Mouse (Mus musculus) embryonic stem cell, embryonic (primary cell): ENCODE results near the gene D930020B18Rik.

ENCODE experiments used
- CTCF ChIA-PET, 4 experiments: fragments of 300-600 bp in 2 of 4; fragments of 350-600 bp in 2 of 4; sonication (Branson Sonifier 250); formaldehyde crosslinking; loops; one replicate each; lab custom pipeline; 2022; ENCODE audit warnings: inconsistent platforms in 2 of 4; lab: Charles Lee
- POLR2A ChIA-PET, 4 experiments: fragments of 300-600 bp in 2 of 4; fragments of 350-600 bp in 2 of 4; sonication (Branson Sonifier 250); formaldehyde crosslinking; loops; one replicate each; lab custom pipeline; 2022; ENCODE audit warnings: antibody characterized with exemption in 4 of 4, inconsistent platforms in 1 of 4; lab: Charles Lee

D930020B18Rik gene

DNA sequence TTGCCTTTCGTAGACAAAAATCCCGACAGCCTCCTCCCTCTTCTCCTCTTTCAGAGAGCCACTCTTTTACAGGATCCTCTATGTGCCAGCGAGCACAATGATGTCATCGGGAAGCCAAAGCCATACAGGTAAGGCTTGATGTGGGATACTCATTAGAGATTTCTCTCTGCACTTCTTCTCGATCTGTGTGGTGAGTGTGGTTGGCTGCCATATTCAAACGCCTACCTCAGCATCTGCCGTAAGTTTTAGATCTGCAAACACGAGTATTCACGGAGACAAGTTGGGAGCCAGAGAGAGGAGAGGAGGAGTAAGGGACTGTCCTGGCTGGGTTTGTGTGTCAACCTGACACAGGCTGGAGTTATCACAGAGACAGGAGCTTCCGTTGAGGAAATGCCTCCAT is 27.7 kb downstream of the D930020B18Rik start:
- POLR2A ChIA-PET = no interaction called here
- CTCF ChIA-PET = interaction anchor here in 2 of 4 experiments (0.6 to 0.9 kb wide), 2 partner anchors 12 to 17 kb away, joined by 3 to 5 read pairs; no protein-coding TSS in a partner anchor

DNA sequence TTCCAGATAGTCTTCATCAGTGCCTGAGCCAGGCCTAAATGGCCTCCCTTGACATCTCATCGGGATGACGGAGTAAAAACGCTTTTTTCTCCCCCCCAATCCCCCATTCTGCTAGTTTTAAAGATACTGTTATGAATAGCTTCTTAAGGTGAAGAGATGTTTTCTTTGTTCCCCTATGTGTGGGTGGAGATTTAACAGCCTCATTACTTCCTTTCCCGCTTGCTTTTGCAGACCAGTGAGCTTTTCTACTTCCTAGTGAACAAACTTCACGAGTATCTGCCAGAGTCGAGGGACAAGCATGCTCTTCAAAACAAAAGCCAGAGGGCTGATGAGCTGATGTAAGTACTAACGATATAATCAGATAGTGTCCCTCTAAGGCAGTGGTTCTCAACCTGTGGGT is 35.6 kb downstream of the D930020B18Rik start:
- POLR2A ChIA-PET = interaction anchor here in 1 of 4 experiments (0.7 kb wide), 1 partner anchor 20 kb away, joined by 3 read pairs; no protein-coding TSS in a partner anchor

DNA sequence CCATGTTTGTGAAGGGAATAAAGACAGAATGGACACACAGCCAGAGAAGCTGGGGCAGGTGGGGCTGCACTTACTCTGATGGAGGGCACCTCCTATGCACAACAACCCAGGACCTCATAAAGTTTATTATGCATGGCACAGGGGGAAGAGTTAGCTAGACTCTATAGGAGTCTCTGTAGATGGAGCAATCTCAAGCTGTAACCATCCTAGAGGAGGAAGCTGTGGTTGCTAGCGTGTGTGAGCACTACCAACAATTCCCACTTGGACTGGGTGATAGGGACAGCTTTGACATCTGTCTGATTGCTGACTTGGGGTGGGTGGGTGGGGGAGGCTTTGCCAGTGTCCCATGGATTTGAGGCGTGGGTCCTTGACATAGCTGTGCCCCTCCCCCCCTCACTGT is 39.5 kb downstream of the D930020B18Rik start:
- POLR2A ChIA-PET = interaction anchor here in 1 of 4 experiments (0.7 to 1.8 kb wide), 3 partner anchors 11 to 40 kb away, joined by 3 to 4 read pairs (median 3); partner anchors contain the start of gene D930020B18Rik
- CTCF ChIA-PET = interaction anchor here in 2 of 4 experiments (0.6 to 0.8 kb wide), 2 partner anchors 9 to 12 kb away, joined by 3 read pairs; no protein-coding TSS in a partner anchor

More for the DNA sequence above, 35.6 kb downstream of the D930020B18Rik start:
- CTCF ChIA-PET = interaction anchor here in 2 of 4 experiments (0.5 to 2.3 kb wide), 5 partner anchors 9 to 298 kb away, joined by 3 to 7 read pairs (median 4); no protein-coding TSS in a partner anchor

DNA sequence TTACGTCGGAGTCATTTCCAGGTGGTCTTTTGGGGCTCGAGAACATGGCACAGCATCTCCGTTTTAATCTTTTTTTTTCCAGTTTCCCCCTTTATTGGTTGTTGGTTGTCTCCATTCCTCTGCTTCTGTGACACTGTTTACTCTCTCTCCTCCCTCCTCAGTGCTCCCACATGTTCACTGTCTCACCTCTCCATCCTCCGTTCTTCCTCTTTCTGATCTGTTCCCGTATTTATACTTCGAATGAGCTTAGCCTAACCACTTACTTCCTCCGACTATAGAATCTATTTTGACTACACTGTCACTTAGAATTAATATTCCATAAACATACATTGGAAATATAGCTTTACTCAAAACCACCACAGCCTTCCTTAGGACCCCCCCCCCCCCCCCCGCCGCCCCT is 41.2 kb downstream of the D930020B18Rik start:
- CTCF ChIA-PET = interaction anchor here in 2 of 4 experiments (0.6 kb wide), 2 partner anchors 10 to 111 kb away, joined by 3 to 4 read pairs; no protein-coding TSS in a partner anchor
- POLR2A ChIA-PET = interaction anchor here in 2 of 4 experiments (0.7 kb wide), 2 partner anchors 19 to 920 kb away, joined by 3 read pairs; no protein-coding TSS in a partner anchor

DNA sequence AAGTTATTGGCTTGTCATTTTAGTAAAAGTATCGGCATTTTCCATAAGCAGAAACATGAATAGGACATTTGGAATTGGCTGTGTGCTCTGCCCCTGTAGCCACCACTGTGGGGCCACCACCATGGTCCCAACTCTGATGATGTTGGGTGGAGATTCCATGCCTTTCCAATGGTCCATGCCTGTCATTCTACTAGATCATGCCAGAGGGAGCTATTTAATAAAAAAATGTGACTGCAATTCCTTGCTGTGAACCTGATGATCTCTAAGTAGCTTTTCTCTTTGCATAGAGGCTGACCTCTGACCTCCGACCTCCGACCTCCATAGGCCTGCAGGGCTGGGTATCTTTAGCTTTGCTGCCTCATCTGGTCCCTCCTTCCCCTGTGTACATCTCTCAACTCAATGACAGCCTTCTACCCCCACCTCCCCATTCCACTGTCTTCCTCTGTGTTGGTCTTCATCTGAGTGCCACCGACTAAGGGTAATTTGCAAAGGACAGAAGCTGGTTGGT is 44.8 kb downstream of the D930020B18Rik start:
- POLR2A ChIA-PET = interaction anchor here in 3 of 4 experiments (0.6 to 1.8 kb wide), 7 partner anchors 8 to 429 kb away, joined by 3 to 8 read pairs (median 3); partner anchors contain the start of gene BC048403 (in 1 of the 3)

DNA sequence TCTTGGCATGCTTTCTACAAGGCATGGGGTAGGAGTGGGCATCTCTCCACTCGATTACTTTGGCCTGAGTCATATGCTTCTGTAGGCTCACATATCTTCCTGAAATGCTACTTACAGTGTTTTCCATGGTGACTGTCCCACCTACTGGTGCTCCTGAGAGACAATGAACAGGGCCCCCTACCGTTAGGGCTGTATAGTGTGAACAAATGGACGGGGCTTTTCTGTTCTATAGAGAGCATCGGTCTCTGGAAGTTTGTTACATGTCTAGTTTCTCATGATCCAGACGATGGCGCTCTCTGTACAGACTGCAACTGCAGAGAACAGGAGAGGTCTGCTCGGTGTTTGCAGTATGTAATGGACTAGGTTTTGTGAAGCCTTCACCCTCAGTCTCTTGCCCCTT is 46.1 kb downstream of the D930020B18Rik start:
- POLR2A ChIA-PET = interaction anchor here in 2 of 4 experiments (1.0 to 1.6 kb wide), 3 partner anchors 63 to 166 kb away, joined by 3 to 8 read pairs (median 3); no protein-coding TSS in a partner anchor

More for the DNA sequence above, 44.8 kb downstream of the D930020B18Rik start:
- CTCF ChIA-PET = interaction anchor here in 3 of 4 experiments (0.6 to 2.2 kb wide), 20 partner anchors 8 to 836 kb away, joined by 3 to 11 read pairs (median 4); partner anchors contain the start of genes BC048403 (in 1 of the 3) and D930020B18Rik (in 1 of the 3)

DNA sequence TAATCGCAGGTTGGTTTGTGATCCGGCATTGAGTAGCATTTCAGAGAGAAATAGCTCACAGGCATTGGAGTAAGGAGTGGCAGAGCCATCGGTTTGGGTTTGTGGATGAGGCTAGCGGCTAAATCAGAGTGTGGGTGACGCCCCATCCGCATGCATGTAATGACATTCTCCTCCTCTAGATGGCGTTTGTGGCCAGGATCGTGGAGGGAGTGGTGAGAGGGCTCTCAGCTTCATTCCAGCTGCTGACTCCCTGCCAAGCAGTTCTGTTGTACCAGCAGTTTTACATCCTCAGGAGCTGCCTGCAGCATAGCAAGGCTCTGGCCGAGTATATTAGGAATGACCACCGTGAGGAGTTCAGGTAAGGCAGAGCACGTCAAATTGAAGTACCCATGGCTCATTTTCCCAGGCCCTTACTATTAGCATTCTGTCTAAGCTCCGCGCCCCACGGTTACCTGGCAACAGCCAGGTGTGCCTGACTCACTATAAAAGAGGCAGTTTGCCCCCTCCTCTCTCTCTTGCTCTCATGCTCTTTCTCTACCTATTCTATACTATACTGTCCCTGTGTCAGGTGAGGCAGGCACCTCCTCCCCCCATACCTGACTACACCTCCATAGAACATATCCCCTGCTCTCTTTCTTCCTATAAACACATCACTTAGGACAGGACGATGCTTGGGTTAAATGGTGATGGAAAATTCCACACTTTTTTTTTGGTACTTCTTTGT is 48.4 kb downstream of the D930020B18Rik start:
- ChIA-PET POLR2A (interaction anchor here in 3 of 4 experiments (0.6 to 1.2 kb wide), 9 partner anchors 21 to 945 kb away, joined by 3 to 5 read pairs (median 3); partner anchors contain the start of genes BC048403 (in 2 of the 3), D930020B18Rik (in 1 of the 3) and Xpot (in 1 of the 3)), CTCF (interaction anchor here (0.5 to 2.1 kb wide), 35 partner anchors 9 to 1550 kb away, joined by 3 to 8 read pairs (median 3); partner anchors contain the start of genes D930020B18Rik (in 2 of the 4) and Srgap1 (in 1 of the 4))

More for the DNA sequence above, 46.1 kb downstream of the D930020B18Rik start:
- CTCF ChIA-PET = interaction anchor here in 3 of 4 experiments (1.0 to 2.2 kb wide), 6 partner anchors 39 to 365 kb away, joined by 3 to 11 read pairs (median 4); partner anchors contain the start of gene D930020B18Rik (in 1 of the 3)

DNA sequence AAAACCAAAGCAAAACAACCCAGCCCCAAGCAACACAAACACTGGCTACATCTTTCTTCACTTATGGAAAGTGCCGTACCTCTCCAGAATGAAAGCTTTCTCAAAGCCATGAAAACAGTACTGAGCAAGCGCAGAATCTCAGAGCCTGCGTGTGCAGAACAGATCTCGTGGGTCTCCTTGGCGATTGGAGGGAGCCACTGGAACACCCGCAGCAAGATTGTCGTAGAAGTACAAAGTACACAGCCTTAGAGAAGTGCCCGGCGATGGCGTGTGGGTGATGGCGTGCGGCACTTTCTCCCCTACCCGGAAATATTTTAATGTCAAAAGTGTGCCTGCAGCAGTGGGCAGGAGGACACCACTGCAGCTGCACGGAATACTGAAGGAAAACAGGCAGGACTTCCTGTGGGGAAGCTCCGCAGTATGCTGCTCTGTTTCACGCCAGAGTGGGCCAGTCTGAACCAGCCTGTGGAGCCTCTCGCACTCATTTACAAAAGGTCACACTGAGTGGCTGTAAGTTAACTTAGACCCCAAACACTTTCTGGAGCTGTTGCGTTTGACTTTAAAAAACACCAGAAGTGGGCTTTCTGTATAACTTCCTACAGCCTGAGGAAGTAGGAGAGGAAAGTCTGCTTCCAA is 51.7 kb downstream of the D930020B18Rik start:
- ChIA-PET CTCF (interaction anchor here (0.5 to 2.4 kb wide), 17 partner anchors 25 to 414 kb away, joined by 3 to 9 read pairs (median 4); partner anchors contain the start of gene Srgap1 (in 1 of the 4)), POLR2A (interaction anchor here (0.6 to 3.2 kb wide), 16 partner anchors 15 to 1381 kb away, joined by 3 to 13 read pairs (median 3); partner anchors contain the start of genes BC048403 (in 3 of the 4), Srgap1 (in 1 of the 4) and Xpot (in 1 of the 4))

DNA sequence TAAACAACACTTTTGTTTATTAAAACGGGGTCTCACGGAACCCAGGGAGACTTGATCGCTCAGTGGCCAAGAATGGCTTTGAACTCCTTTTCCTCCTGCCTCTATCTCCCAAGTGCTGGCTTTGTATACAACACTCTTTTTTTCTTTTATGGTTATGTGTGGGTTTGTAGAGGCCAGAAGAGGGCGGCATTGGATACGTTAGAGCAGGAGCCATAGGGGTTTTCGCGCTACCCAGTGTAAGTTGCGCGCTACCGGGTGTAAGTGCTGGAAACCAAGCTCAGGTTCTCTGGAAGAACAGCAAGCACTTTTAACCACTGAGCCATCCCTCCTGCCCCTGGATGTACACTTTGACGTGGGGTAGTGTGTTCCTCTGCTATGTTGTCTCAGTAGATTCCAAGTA is 53.2 kb downstream of the D930020B18Rik start:
- POLR2A ChIA-PET = interaction anchor here in 1 of 4 experiments (1.0 to 1.3 kb wide), 3 partner anchors 9 to 73 kb away, joined by 3 to 6 read pairs (median 3); no protein-coding TSS in a partner anchor
- CTCF ChIA-PET = interaction anchor here (0.6 to 1.6 kb wide), 15 partner anchors 8 to 850 kb away, joined by 3 to 9 read pairs (median 4); no protein-coding TSS in a partner anchor

DNA sequence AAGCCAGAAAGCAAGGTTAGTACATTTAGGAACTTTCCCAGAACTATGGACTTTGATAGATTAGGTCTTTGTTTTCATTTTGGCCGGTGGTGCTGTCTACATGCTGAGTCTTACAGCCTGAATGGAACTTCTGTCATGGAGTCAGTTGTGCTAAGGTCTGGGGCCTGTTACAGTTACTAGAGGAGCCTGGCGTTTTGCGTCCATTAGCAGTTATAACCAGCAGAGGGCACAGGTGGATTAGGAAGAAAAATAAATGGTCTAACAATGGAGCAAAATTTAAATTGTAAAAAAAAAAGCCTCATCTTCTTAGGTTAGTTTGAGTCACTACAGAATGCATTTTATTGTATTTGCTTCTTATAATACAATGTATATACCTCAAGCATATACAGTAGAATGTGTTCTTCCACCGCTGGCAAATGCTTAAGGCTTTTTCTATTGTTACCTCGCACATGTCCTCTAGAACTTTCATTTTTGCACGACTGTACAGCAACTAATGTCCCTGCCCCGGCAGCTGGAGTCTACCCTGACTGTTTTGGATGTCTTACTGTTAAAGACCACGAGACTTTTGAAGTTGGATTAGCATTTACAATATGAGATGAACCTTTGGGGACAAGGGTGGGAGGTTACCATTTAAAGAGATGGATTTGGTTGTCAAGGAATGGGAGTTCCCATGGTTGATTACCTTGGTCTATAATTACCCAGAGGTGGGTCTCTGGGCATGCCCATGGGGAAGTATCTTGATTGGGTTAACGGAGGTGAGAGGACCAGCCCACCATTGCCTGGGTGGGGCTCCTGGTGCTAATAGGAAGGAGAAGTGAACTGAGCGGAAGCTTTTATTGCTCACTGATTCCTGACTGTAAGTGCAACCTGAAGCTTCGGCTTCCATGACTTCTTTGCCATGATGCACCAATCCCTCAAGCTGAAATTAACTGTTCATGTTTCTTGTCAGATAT is 60.2 kb downstream of the D930020B18Rik start:
- ChIA-PET POLR2A (interaction anchor here in 1 of 4 experiments (0.5 to 0.6 kb wide), 2 partner anchors 48 to 264 kb away, joined by 3 to 6 read pairs; no protein-coding TSS in a partner anchor), CTCF (interaction anchor here in 2 of 4 experiments (0.5 to 1.1 kb wide), 3 partner anchors 174 to 1068 kb away, joined by 3 to 11 read pairs (median 8); no protein-coding TSS in a partner anchor)

DNA sequence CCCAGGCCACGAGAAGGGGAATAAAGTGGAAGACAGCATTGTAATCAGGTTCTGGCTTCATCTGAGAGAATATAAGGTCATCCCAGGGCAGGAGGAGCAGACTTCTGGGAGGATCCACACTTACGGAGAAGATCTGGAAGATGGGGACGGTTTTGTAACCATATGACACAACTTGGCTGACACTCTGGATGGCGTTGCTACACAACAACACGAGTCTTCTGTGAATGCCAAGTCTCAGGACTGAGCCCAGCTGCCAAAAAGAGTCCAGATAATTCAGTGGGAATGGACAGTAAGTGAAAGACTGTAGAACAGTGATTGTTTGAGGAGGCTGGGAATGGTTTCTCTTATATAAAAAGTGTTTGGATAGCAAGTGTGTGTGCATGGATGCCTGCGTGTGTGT is 62.2 kb downstream of the D930020B18Rik start:
- CTCF ChIA-PET = no interaction called here
- POLR2A ChIA-PET = no interaction called here

DNA sequence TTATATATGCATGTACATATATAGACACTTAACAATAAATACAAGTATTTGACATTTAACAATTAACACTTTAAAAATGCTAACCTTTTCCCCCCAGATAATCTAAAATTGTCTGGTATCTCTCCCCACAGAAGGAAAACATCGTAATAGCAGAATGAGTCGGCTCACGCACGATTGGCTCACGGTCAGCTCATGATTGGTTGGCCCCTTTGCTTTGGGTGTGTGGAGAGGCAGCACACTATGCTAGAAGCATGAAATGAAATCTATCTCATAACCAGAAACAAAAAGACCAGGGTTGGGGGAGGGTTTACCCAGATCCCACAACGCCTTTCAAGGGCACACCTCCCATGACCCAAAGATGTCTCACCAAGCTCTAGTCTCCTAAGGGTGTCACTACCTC is 63.5 kb downstream of the D930020B18Rik start:
- CTCF ChIA-PET = interaction anchor here in 1 of 4 experiments (1.1 kb wide), 1 partner anchor 11 kb away, joined by 4 read pairs; no protein-coding TSS in a partner anchor

DNA sequence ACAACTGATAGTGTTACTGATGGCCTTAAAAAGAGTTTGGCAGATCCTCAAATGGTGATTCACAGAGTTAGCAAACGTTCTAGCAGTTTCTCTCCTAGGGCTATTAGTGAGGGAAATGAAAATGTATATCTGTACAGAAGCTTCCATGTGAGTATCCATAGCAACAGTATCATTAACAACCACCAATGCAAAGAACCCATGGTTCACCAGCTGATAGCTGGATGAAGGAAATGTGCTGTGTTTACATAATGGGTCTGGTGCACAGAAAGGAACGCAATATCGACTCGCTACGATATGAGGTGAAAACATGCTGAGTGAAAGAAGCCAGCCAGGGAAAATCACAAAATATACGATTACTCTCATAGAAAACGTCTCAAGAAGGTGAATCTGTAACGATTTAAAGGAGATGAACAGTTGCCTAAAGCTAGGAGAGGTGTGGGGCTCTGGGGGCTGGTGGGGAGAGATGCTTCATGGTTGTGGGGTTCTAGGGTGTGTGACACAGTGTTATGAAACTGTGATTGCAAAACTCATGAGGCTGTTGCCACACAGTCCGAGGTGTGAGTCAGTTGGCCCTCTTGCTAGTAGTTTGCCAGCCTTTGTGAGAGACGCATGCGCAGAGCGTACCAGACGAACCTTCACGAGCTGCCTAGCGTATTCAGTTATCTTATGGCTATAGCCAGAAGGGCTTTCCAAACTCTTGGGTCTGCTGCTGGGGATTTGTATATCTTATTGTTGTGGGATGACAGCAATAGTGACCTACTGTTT is 64.2 kb downstream of the D930020B18Rik start:
- ChIA-PET POLR2A (interaction anchor here in 2 of 4 experiments (1.1 to 2.0 kb wide), 2 partner anchors 9 to 10 kb away, joined by 4 to 6 read pairs; no protein-coding TSS in a partner anchor), CTCF (interaction anchor here in 1 of 4 experiments (1.1 kb wide), 1 partner anchor 10 kb away, joined by 4 read pairs; no protein-coding TSS in a partner anchor)

More for the DNA sequence above, 63.5 kb downstream of the D930020B18Rik start:
- POLR2A ChIA-PET = interaction anchor here in 1 of 4 experiments (0.6 kb wide), 1 partner anchor 145 kb away, joined by 5 read pairs; no protein-coding TSS in a partner anchor

DNA sequence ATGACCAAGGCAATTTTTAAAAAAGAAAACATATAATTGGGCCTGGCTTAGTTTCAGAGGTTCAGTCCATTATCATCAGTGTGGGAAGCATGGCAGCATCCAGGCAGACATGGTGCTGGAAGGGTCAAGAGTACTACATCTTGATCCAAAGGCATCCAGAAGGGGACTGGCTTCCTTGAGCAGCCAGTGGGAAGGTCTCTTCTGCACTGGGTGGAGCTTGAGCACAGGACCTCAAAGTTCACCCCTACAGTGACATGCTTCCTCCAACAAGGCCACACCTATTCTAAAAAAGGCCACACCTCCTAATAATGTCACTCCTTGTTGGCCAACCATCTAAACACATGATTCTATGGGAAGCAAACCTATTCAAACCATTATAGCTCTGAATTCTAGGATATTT is 75.5 kb downstream of the D930020B18Rik start:
- ChIA-PET CTCF (interaction anchor here in 2 of 4 experiments (0.6 to 0.9 kb wide), 2 partner anchors 26 to 27 kb away, joined by 3 to 4 read pairs; no protein-coding TSS in a partner anchor), POLR2A (interaction anchor here in 1 of 4 experiments (0.6 to 1.6 kb wide), 2 partner anchors 11 to 358 kb away, joined by 3 to 6 read pairs; no protein-coding TSS in a partner anchor)
